Mouse (Mus musculus) hindbrain, embryonic 15.5 days (tissue): ENCODE data around the gene Unc5b. TPM values are rescaled to one million over a fixed set of nuclear protein-coding genes. Genes with fewer than 3 reads are reported as not detected.

Experiments
- ATAC-seq: fragments of 200-750 bp; cut with Nextera tagmentation; 2 replicates; pipeline ENCODE4 v1.8.0; 2017; ENCODE audit warnings: low read depth, moderate number of reproducible peaks, moderate TSS enrichment; ENCODE audit not compliant: low FRiP score
- H3K27ac ChIP-seq: fragments of 300-500 bp; sonication (generic); replicated peaks from 2 replicates; pipeline ENCODE4 v1.5.1; 2015; ENCODE audit warnings: mild to moderate bottlenecking, inconsistent platforms
- H3K27me3 ChIP-seq: fragments of 300-500 bp; sonication (generic); 2 replicates; pipeline ENCODE4 v1.6.1; 2015; ENCODE audit warnings: control low read depth, inconsistent platforms
- H3K36me3 ChIP-seq: fragments of 300-500 bp; sonication (generic); 2 replicates; pipeline ENCODE4 v1.6.1; 2015; ENCODE audit warnings: control low read depth, inconsistent platforms
- H3K4me1 ChIP-seq: fragments of 300-500 bp; sonication (generic); replicated peaks from 2 replicates; pipeline ENCODE4 v1.6.1; 2015; ENCODE audit warnings: control low read depth, inconsistent platforms
- H3K4me2 ChIP-seq: fragments of 300-500 bp; sonication (generic); 2 replicates; pipeline ENCODE4 v1.6.1; 2015; ENCODE audit warnings: moderate library complexity, mild to moderate bottlenecking, inconsistent platforms
- H3K4me3 ChIP-seq: fragments of 300-500 bp; sonication (generic); 2 replicates; pipeline ENCODE4 v1.5.1; 2015; ENCODE audit warnings: mild to moderate bottlenecking, inconsistent platforms
- H3K9ac ChIP-seq: fragments of 300-500 bp; sonication (generic); 2 replicates; pipeline ENCODE4 v1.6.1; 2015; ENCODE audit warnings: inconsistent platforms
- H3K9me3 ChIP-seq: fragments of 300-500 bp; sonication (generic); 2 replicates; pipeline ENCODE4 v1.6.1; 2016; ENCODE audit warnings: control low read depth, inconsistent platforms
- WGBS: fragments of 180-500 bp; shearing (Covaris S2); methylation state at CpG from one replicate; pipeline ENCODE4 v1.1.7; 2015; 5-methylcytosine and 5-hydroxymethylcytosine counted together
- polyA plus RNA-seq: library from polyadenylated mRNA; unstranded; fragments of >200 nt; fragmentation: Nextera tagmentation; extraction: Ambion mirVana; gene quantifications from 2 replicates; pipeline ENCODE4 v1.2.1, GENCODE M21; 2015

The Unc5b gene
- polyA plus RNA-seq, 1 experiment from 2014 or later = 3.5 TPM

DNA sequence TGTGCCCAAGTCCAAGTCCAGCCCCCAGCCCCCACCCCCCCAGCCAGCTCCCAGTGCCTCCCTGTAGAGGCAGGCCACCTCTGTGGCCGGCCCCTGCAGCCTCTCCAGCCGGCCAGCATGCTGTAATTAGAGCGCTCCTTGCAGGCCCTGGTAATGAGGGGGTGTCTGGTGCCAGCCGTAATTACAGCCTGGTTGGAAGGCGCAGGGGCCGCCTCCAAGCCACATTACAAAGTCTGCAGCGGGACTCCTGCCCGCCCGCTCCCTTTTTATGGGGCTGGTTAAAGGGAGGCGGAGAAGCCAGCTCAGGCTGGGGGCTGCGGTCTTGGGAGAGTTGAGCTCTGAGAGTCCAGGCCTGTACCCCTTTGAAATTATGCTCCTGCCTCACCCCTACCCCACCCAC is 37.0 kb downstream of the Unc5b start:
- peaks cover 3% of the 10 kb centered on the region; the same call in 1 of the 2 replicates for H3K27me3 ChIP-seq
- ATAC-seq = peak; percentile 28; the same call in 1 of the 2 replicates
- no peaks in the 10 kb centered on the region for H3K36me3 ChIP-seq
- 40% methylated on average over 11 of the region's 11 CpGs for WGBS
- no peak overlapping the region for H3K27ac ChIP-seq
- no peak overlapping the region for H3K4me2 ChIP-seq
- no peak overlapping the region for H3K9ac ChIP-seq
- H3K9me3 ChIP-seq = no peaks in the 10 kb centered on the region
- H3K4me3 ChIP-seq = no peak overlapping the region
- H3K4me1 ChIP-seq = peaks cover 9% of the 10 kb centered on the region; the same call in 1 of the 2 replicates

GRCm38 (mm10) chr10:60792841-60793240 is 38.5 kb downstream of the Unc5b start:
- H3K4me2 ChIP-seq = no peak overlapping the region
- H3K4me3 ChIP-seq = no peak overlapping the region
- no peak for ATAC-seq
- H3K9ac ChIP-seq = no peak overlapping the region
- H3K27me3 ChIP-seq = no peaks in the 10 kb centered on the region
- H3K4me1 ChIP-seq = peaks cover 8% of the 10 kb centered on the region; the same call in 1 of the 2 replicates
- WGBS = 14% methylated on average over 11 of the region's 11 CpGs
- no peak overlapping the region for H3K27ac ChIP-seq
- H3K36me3 ChIP-seq = no peaks in the 10 kb centered on the region
- H3K9me3 ChIP-seq = no peaks in the 10 kb centered on the region

GRCm38 (mm10) chr10:60792365-60792764 is 39.0 kb downstream of the Unc5b start:
- Histone ChIP-seq H3K9ac (no peak overlapping the region), H3K27ac (no peak overlapping the region), H3K4me2 (no peak overlapping the region), H3K4me1 (peaks cover 12% of the 10 kb centered on the region), H3K9me3 (no peaks in the 10 kb centered on the region), H3K36me3 (no peaks in the 10 kb centered on the region), H3K27me3 (no peaks in the 10 kb centered on the region), H3K4me3 (no peak overlapping the region)
- 46% methylated on average over 10 of the region's 10 CpGs for WGBS
- no peak for ATAC-seq

DNA sequence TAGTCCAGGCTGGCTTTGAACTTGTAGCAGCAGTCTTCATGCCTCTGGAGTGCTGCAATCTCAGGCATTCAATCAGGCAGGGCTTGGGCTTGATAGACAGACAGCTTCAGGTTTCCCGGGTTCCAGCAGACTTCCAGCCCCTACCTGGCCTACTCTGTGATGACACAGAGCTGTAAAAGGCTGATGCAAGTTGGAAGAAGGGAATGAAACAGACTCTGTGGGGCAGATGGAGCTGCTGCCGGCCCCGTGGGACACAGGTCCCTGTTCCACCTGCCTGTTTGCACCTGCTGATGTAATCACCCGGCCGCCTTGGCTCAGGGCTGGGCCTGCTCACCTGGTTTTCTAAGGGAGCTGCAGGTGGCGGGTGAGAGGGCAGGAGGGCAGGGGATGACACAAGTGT is 40.5 kb downstream of the Unc5b start:
- Histone ChIP-seq H3K27me3 (no peaks in the 10 kb centered on the region), H3K27ac (no peak overlapping the region), H3K4me3 (no peak overlapping the region), H3K36me3 (no peaks in the 10 kb centered on the region), H3K4me1 (peaks cover 16% of the 10 kb centered on the region), H3K9ac (no peak overlapping the region), H3K4me2 (no peak overlapping the region), H3K9me3 (no peaks in the 10 kb centered on the region)
- ATAC-seq = no peak
- WGBS = 89% methylated on average over 6 of the region's 6 CpGs

DNA sequence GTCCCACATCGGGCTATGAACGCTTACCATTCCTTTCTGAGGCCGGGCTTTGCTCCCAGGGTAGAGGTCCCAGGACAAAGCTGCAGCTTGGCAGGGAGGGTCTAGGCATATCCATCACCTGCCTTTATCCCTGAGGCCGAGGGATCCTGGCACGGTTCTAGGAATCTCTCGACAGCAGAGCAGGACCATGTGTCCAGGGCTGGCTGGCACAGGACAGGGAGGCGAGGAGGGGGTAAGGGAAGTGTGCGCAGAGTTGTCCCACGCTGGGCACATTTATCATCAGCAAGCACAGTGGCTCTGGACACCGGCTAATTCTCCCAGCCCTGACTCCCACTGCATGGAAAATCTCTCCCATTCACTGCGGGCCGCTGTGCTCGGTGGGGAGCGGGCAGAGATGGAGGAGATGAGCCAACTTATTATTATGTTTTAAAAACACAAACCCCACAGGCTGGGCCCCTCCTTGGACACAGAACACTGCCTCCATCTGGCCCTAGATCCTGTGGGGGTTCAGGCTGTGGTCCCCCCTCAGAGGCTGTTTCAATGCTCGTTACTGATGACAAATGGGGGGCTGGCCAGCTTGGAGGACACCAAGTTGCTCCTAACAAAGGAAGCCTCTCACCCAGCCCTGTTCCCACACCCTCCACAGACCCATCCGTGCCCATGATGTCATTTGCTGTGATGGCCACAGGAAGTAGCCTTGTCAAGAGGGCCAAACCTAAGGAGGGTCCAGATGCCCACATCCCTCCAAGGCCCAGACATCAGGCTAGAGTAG is 43.9 kb downstream of the Unc5b start:
- peak; percentile 82 for ATAC-seq
- peak overlapping the region; percentile 8; the same call in 1 of the 2 replicates for H3K27ac ChIP-seq
- no peaks in the 10 kb centered on the region for H3K36me3 ChIP-seq
- H3K4me2 ChIP-seq = no peak overlapping the region
- H3K27me3 ChIP-seq = 0 out of 2 replicates have a peak, but pooled peaks cover 3% of the 10 kb centered on the region
- no peak overlapping the region for H3K4me3 ChIP-seq
- H3K9me3 ChIP-seq = no peaks in the 10 kb centered on the region
- 37% methylated on average over 16 of the region's 16 CpGs for WGBS
- peaks cover 11% of the 10 kb centered on the region for H3K4me1 ChIP-seq
- no peak overlapping the region for H3K9ac ChIP-seq

- Histone ChIP-seq H3K4me2 (no peak overlapping the region), H3K4me3 (no peak overlapping the region), H3K27ac (no peak overlapping the region), H3K36me3 (no peaks in the 10 kb centered on the region), H3K9ac (no peak overlapping the region), H3K9me3 (no peaks in the 10 kb centered on the region), H3K4me1 (peaks cover 15% of the 10 kb centered on the region), H3K27me3 (peaks cover 8% of the 10 kb centered on the region; the same call in 1 of the 2 replicates)
- 8% methylated on average over 2 of the region's 2 CpGs for WGBS
- ATAC-seq = no peak
These were observed 47.8 kb downstream of the Unc5b start for GRCm38 (mm10) chr10:60783608-60784007.

GRCm38 (mm10) chr10:60779628-60780027 is 51.8 kb downstream of the Unc5b start:
- H3K36me3 ChIP-seq = no peaks in the 10 kb centered on the region
- WGBS = 6% methylated on average over 9 of the region's 9 CpGs
- H3K27me3 ChIP-seq = peaks cover 8% of the 10 kb centered on the region; the same call in 1 of the 2 replicates
- ATAC-seq = peak; percentile 77
- H3K9ac ChIP-seq = no peak overlapping the region
- peaks cover 4% of the 10 kb centered on the region; the same call in 1 of the 2 replicates for H3K4me1 ChIP-seq
- H3K9me3 ChIP-seq = no peaks in the 10 kb centered on the region
- H3K4me3 ChIP-seq = no peak overlapping the region
- peak overlapping the region; percentile 41 for H3K4me2 ChIP-seq
- H3K27ac ChIP-seq = no peak overlapping the region

- Histone ChIP-seq H3K4me1 (peaks cover 4% of the 10 kb centered on the region; the same call in 1 of the 2 replicates), H3K36me3 (no peaks in the 10 kb centered on the region), H3K4me2 (no peak overlapping the region), H3K27ac (no peak overlapping the region), H3K27me3 (peaks cover 8% of the 10 kb centered on the region; the same call in 1 of the 2 replicates), H3K4me3 (no peak overlapping the region), H3K9ac (no peak overlapping the region), H3K9me3 (no peaks in the 10 kb centered on the region)
- ATAC-seq = no peak; the same call in 1 of the 2 replicates
- 68% methylated on average over 12 of the region's 12 CpGs for WGBS
These were observed 52.8 kb downstream of the Unc5b start for GRCm38 (mm10) chr10:60778542-60778941.

DNA sequence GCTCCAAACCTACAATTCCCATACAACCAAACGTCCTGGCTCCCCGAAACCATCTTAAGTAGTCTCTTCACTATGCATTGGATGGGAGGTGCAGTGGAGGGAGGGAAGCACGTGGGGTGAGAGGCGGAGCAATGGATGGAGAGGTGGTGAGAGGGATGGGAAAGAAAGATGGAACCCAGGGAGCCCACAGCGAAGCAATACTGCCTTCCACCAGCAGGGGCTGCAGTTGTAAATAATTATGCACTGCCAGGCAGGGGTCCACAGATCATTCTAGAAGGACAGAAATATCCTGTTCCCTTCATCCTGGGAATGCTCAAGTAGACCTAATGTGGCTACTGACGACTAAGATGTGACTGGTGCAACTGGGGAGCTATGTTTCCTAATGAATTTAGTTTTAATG is 55.9 kb downstream of the Unc5b start:
- 84% methylated on average over 6 of the region's 6 CpGs for WGBS
- no peak overlapping the region for H3K9ac ChIP-seq
- H3K9me3 ChIP-seq = no peaks in the 10 kb centered on the region
- peaks cover 4% of the 10 kb centered on the region; the same call in 1 of the 2 replicates for H3K4me1 ChIP-seq
- no peak overlapping the region for H3K4me2 ChIP-seq
- H3K27me3 ChIP-seq = peaks cover 5% of the 10 kb centered on the region; the same call in 1 of the 2 replicates
- no peak for ATAC-seq
- H3K4me3 ChIP-seq = no peak overlapping the region
- no peak overlapping the region for H3K27ac ChIP-seq
- H3K36me3 ChIP-seq = no peaks in the 10 kb centered on the region

DNA sequence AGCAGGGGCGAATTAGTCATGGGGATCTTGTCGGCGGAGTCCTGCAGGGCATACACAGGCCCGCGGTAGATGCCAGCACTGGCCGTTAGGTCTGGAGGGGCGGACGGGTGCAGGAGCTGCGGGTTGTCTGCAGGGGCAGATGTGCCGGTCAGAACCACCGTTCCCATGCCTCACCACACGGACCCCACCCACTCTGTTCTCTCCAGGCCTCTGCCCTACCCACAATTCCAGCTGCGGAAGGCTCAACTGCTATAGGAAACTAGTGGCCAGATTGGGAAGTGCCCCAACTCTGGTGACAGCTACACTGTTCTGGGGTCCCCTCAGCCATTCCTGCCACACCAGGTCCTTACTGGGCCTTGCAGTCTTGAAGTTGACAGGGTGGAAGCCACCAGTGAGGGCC is 56.8 kb downstream of the Unc5b start:
- no peaks in the 10 kb centered on the region for H3K4me1 ChIP-seq
- no peak for ATAC-seq
- 88% methylated on average over 13 of the region's 13 CpGs for WGBS
- H3K27me3 ChIP-seq = no peaks in the 10 kb centered on the region
- H3K9me3 ChIP-seq = no peaks in the 10 kb centered on the region
- no peak overlapping the region for H3K9ac ChIP-seq
- no peak overlapping the region for H3K4me2 ChIP-seq
- H3K36me3 ChIP-seq = no peaks in the 10 kb centered on the region
- H3K27ac ChIP-seq = no peak overlapping the region
- no peak overlapping the region for H3K4me3 ChIP-seq

DNA sequence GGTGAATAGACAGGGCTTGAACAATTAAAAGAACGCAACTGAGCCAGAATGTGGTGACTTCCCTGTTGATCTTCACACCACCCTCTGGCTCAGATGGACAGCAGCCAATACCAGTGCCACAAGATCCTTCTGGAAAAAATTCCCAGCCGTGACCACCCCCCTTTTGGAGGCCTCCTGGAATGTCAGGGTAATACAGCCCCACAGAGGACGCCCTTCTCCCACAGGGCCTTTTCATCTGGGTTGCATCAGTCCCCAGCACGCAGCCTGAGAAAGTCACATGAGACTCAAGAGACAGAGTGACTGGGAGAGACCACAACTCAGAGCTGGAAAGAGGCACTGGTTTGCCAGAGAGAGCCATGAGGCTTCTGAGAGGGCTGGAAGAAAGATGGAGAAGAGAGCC is 60.5 kb downstream of the Unc5b start:
- Histone ChIP-seq H3K27ac (no peak overlapping the region), H3K4me1 (no peaks in the 10 kb centered on the region), H3K9me3 (no peaks in the 10 kb centered on the region), H3K27me3 (no peaks in the 10 kb centered on the region), H3K4me3 (no peak overlapping the region), H3K4me2 (no peak overlapping the region), H3K9ac (no peak overlapping the region), H3K36me3 (no peaks in the 10 kb centered on the region)
- WGBS = 62% methylated on average over 4 of the region's 4 CpGs
- ATAC-seq = no peak

GRCm38 (mm10) chr10:60768614-60769013 is 62.8 kb downstream of the Unc5b start:
- H3K4me3 ChIP-seq = no peak overlapping the region
- H3K9ac ChIP-seq = no peak overlapping the region
- H3K4me2 ChIP-seq = no peak overlapping the region
- WGBS = 86% methylated on average over 7 of the region's 7 CpGs
- no peaks in the 10 kb centered on the region for H3K36me3 ChIP-seq
- no peaks in the 10 kb centered on the region for H3K4me1 ChIP-seq
- no peaks in the 10 kb centered on the region for H3K9me3 ChIP-seq
- H3K27ac ChIP-seq = no peak overlapping the region
- H3K27me3 ChIP-seq = no peaks in the 10 kb centered on the region
- no peak for ATAC-seq
